Mouse (Mus musculus): ENCODE results near the gene Rasgef1b. TPM values are rescaled to one million over a fixed set of nuclear protein-coding genes. Genes with fewer than 3 reads are reported as not detected.

Gene Rasgef1b
- polyA plus RNA-seq, 1 experiment from 2014 or later, result 25.5 TPM

DNA sequence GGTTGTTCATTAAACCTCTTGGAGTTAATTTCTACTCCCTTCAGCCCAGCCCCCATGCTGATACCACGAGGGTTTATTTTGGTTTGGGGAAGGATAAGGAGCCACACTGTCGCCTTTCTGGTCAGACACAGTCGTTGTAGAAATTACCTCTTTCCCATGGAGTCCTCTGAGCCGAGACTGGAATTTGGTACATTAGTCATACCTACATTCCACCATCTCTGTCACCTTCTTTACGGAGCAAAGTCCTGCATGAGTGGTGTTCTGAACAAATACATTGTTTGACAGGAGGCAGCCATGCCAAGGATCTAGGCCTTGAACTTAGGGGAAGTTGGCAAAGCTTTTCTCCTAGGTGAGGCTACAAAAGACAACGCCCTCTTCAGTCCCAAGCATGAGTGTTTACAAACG is 202.1 kb downstream of the Rasgef1b start:
- Histone ChIP-seq H3K4me3 (ENCODE audit: low read depth, low read length) (no peak overlapping the region), H3K27ac (ENCODE audit: low read depth, low read length) (no peak overlapping the region), H3K27me3 (ENCODE audit: control insufficient read depth, insufficient read depth, low read length) (no peaks in the 10 kb centered on the region), H3K9ac (ENCODE audit: low read length) (no peak overlapping the region), H3K4me1 (replicated peaks; ENCODE audit: control insufficient read depth, insufficient read depth, low read length) (no peaks in the 10 kb centered on the region; the same call in 1 of the 2 replicates), H3K36me3 (ENCODE audit: control insufficient read depth, insufficient read depth, low read length) (no peaks in the 10 kb centered on the region), H3K9me3 (ENCODE audit: control insufficient read depth, low read length) (no peaks in the 10 kb centered on the region), H3K4me2 (ENCODE audit: low read depth, low read length, severe bottlenecking) (no peak overlapping the region)
- ATAC-seq (replicated peaks; ENCODE audit: low FRiP score) (no peak), DNase-seq (ENCODE audit: low spot score) (no peak)
- 86% methylated on average over 7 of the region's 7 CpGs for WGBS

GRCm38 (mm10) chr5:99525649-99526048 is 203.2 kb downstream of the Rasgef1b start:
- ATAC-seq (replicated peaks; ENCODE audit: low FRiP score), result no peak
- H3K9me3 ChIP-seq (ENCODE audit: control insufficient read depth, low read length), result no peaks in the 10 kb centered on the region
- 78% methylated on average over 4 of the region's 4 CpGs for WGBS

DNA sequence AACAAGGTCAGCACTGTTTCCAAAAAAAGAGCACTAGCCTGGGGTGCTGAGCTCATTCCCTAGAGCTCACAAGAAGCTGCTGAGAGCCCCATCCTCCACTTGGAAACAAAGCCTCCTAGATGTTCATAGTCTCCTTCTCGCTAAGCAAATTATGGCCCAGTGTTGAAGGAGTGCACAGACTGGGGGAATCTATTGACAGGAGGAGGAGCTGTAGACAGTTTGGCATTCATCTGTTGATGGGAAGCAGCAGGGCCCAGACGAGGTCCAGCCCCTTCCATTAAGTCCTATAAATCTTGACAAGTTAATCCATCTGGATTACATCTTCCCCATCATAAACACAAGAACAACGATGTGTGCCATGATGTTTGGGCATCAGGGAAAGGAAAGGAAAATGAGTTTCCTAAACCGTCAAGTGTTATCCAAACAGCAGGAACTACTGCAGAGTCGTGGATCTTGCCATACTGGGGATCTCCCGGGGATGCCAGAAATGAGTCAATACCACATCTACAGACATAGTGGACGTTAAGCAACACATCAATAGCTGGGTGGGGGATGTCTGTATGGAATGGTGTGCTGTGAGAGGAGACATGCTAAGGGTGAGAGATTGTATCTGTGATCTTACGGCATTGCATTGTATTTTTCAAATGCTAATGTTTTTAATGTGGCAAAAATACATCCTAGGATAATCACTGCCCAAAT is 206.1 kb downstream of the Rasgef1b start:
- DNase-seq (ENCODE audit: low spot score), result no peak
- no peaks in the 10 kb centered on the region for H3K36me3 ChIP-seq (ENCODE audit: control insufficient read depth, insufficient read depth, low read length)
- H3K27me3 ChIP-seq (ENCODE audit: control insufficient read depth, insufficient read depth, low read length), result no peaks in the 10 kb centered on the region
- 45% methylated on average over 8 of the region's 8 CpGs for WGBS
- no peak overlapping the region for H3K9ac ChIP-seq (ENCODE audit: low read length)
- no peak for ATAC-seq (replicated peaks; ENCODE audit: low FRiP score)
- no peak overlapping the region for H3K27ac ChIP-seq (ENCODE audit: low read depth, low read length)
- H3K4me1 ChIP-seq (replicated peaks; ENCODE audit: control insufficient read depth, insufficient read depth, low read length), result no peaks in the 10 kb centered on the region; the same call in 1 of the 2 replicates
- H3K9me3 ChIP-seq (ENCODE audit: control insufficient read depth, low read length), result no peaks in the 10 kb centered on the region
- no peak overlapping the region for H3K4me3 ChIP-seq (ENCODE audit: low read depth, low read length)
- no peak overlapping the region for H3K4me2 ChIP-seq (ENCODE audit: low read depth, low read length, severe bottlenecking)

More at GRCm38 (mm10) chr5:99525649-99526048, 203.2 kb downstream of the Rasgef1b start:
- Histone ChIP-seq H3K9ac (ENCODE audit: low read length) (no peak overlapping the region), H3K4me1 (replicated peaks; ENCODE audit: control insufficient read depth, insufficient read depth, low read length) (no peaks in the 10 kb centered on the region; the same call in 1 of the 2 replicates), H3K36me3 (ENCODE audit: control insufficient read depth, insufficient read depth, low read length) (no peaks in the 10 kb centered on the region), H3K4me2 (ENCODE audit: low read depth, low read length, severe bottlenecking) (no peak overlapping the region), H3K4me3 (ENCODE audit: low read depth, low read length) (no peak overlapping the region), H3K27ac (ENCODE audit: low read depth, low read length) (no peak overlapping the region), H3K27me3 (ENCODE audit: control insufficient read depth, insufficient read depth, low read length) (no peaks in the 10 kb centered on the region)
- DNase-seq (ENCODE audit: low spot score), result no peak

- Histone ChIP-seq H3K36me3 (ENCODE audit: control insufficient read depth, insufficient read depth, low read length) (no peaks in the 10 kb centered on the region), H3K9me3 (ENCODE audit: control insufficient read depth, low read length) (no peaks in the 10 kb centered on the region), H3K4me1 (replicated peaks; ENCODE audit: control insufficient read depth, insufficient read depth, low read length) (no peaks in the 10 kb centered on the region), H3K4me2 (ENCODE audit: low read depth, low read length, severe bottlenecking) (no peak overlapping the region), H3K27me3 (ENCODE audit: control insufficient read depth, insufficient read depth, low read length) (no peaks in the 10 kb centered on the region), H3K27ac (ENCODE audit: low read depth, low read length) (no peak overlapping the region), H3K9ac (ENCODE audit: low read length) (no peak overlapping the region), H3K4me3 (ENCODE audit: low read depth, low read length) (no peak overlapping the region)
- ATAC-seq (replicated peaks; ENCODE audit: low FRiP score) (no peak), DNase-seq (ENCODE audit: low spot score) (no peak)
- 85% methylated on average over 4 of the region's 4 CpGs for WGBS
Observed at GRCm38 (mm10) chr5:99521411-99521810, 207.5 kb downstream of the Rasgef1b start.

DNA sequence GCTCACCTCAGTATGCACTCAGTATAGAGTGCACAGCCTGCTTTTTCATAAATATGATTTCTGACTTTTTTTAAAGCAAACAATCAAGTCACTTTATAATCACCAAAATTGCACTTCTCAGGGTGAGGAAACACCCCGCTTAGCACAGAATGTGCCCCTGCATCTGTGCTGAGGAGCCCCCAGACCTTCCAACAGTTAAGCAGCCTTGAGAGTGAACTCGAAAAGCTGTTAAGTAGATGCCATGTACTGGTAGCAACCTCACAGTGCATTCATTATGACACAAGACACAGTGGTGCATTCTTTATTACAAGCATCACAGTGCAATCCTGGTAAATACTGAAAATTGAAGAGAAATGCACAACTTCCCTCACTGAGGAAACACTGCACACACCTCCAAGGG is 209.3 kb downstream of the Rasgef1b start:
- Histone ChIP-seq H3K9me3 (ENCODE audit: control insufficient read depth, low read length) (no peaks in the 10 kb centered on the region), H3K27ac (ENCODE audit: low read depth, low read length) (no peak overlapping the region), H3K27me3 (ENCODE audit: control insufficient read depth, insufficient read depth, low read length) (no peaks in the 10 kb centered on the region), H3K36me3 (ENCODE audit: control insufficient read depth, insufficient read depth, low read length) (no peaks in the 10 kb centered on the region), H3K4me2 (ENCODE audit: low read depth, low read length, severe bottlenecking) (no peak overlapping the region), H3K9ac (ENCODE audit: low read length) (no peak overlapping the region), H3K4me3 (ENCODE audit: low read depth, low read length) (no peak overlapping the region), H3K4me1 (replicated peaks; ENCODE audit: control insufficient read depth, insufficient read depth, low read length) (no peaks in the 10 kb centered on the region)
- ATAC-seq (replicated peaks; ENCODE audit: low FRiP score) (no peak), DNase-seq (ENCODE audit: low spot score) (no peak)
- 83% methylated on average over 2 of the region's 2 CpGs for WGBS

GRCm38 (mm10) chr5:99519023-99519422 is 209.8 kb downstream of the Rasgef1b start:
- Histone ChIP-seq H3K36me3 (ENCODE audit: control insufficient read depth, insufficient read depth, low read length) (no peaks in the 10 kb centered on the region), H3K4me1 (replicated peaks; ENCODE audit: control insufficient read depth, insufficient read depth, low read length) (no peaks in the 10 kb centered on the region), H3K27me3 (ENCODE audit: control insufficient read depth, insufficient read depth, low read length) (no peaks in the 10 kb centered on the region), H3K4me2 (ENCODE audit: low read depth, low read length, severe bottlenecking) (no peak overlapping the region), H3K27ac (ENCODE audit: low read depth, low read length) (no peak overlapping the region), H3K9me3 (ENCODE audit: control insufficient read depth, low read length) (no peaks in the 10 kb centered on the region), H3K9ac (ENCODE audit: low read length) (no peak overlapping the region), H3K4me3 (ENCODE audit: low read depth, low read length) (no peak overlapping the region)
- WGBS, result 74% methylated on average over 4 of the region's 4 CpGs
- ATAC-seq (replicated peaks; ENCODE audit: low FRiP score), result no peak
- no peak for DNase-seq (ENCODE audit: low spot score)

- no peaks in the 10 kb centered on the region for H3K27me3 ChIP-seq (ENCODE audit: control insufficient read depth, insufficient read depth, low read length)
- DNase-seq (ENCODE audit: low spot score) (no peak), ATAC-seq (replicated peaks; ENCODE audit: low FRiP score) (no peak)
- H3K9me3 ChIP-seq (ENCODE audit: control insufficient read depth, low read length), result no peaks in the 10 kb centered on the region
- peaks cover 2% of the 10 kb centered on the region; the same call in 1 of the 2 replicates for H3K4me1 ChIP-seq (replicated peaks; ENCODE audit: control insufficient read depth, insufficient read depth, low read length)
- WGBS, result 95% methylated on average over 5 of the region's 5 CpGs
- H3K4me2 ChIP-seq (ENCODE audit: low read depth, low read length, severe bottlenecking), result no peak overlapping the region
- H3K36me3 ChIP-seq (ENCODE audit: control insufficient read depth, insufficient read depth, low read length), result no peaks in the 10 kb centered on the region
- H3K9ac ChIP-seq (ENCODE audit: low read length), result no peak overlapping the region
- H3K27ac ChIP-seq (ENCODE audit: low read depth, low read length), result no peak overlapping the region
- H3K4me3 ChIP-seq (ENCODE audit: low read depth, low read length), result no peak overlapping the region
Observed at GRCm38 (mm10) chr5:99516207-99516606, 212.7 kb downstream of the Rasgef1b start.

GRCm38 (mm10) chr5:99515764-99516163 is 213.1 kb downstream of the Rasgef1b start:
- DNase-seq (ENCODE audit: low spot score) (no peak), ATAC-seq (replicated peaks; ENCODE audit: low FRiP score) (no peak)
- WGBS, result 89% methylated on average over 4 of the region's 4 CpGs
- Histone ChIP-seq H3K27me3 (ENCODE audit: control insufficient read depth, insufficient read depth, low read length) (no peaks in the 10 kb centered on the region), H3K36me3 (ENCODE audit: control insufficient read depth, insufficient read depth, low read length) (no peaks in the 10 kb centered on the region), H3K4me2 (ENCODE audit: low read depth, low read length, severe bottlenecking) (no peak overlapping the region), H3K4me1 (replicated peaks; ENCODE audit: control insufficient read depth, insufficient read depth, low read length) (peaks cover 2% of the 10 kb centered on the region; the same call in 1 of the 2 replicates), H3K27ac (ENCODE audit: low read depth, low read length) (no peak overlapping the region), H3K9ac (ENCODE audit: low read length) (no peak overlapping the region), H3K4me3 (ENCODE audit: low read depth, low read length) (no peak overlapping the region), H3K9me3 (ENCODE audit: control insufficient read depth, low read length) (no peaks in the 10 kb centered on the region)
